Comparison of ENCODE assay signal across 8 mouse cellular contexts in the genomic region with DNA sequence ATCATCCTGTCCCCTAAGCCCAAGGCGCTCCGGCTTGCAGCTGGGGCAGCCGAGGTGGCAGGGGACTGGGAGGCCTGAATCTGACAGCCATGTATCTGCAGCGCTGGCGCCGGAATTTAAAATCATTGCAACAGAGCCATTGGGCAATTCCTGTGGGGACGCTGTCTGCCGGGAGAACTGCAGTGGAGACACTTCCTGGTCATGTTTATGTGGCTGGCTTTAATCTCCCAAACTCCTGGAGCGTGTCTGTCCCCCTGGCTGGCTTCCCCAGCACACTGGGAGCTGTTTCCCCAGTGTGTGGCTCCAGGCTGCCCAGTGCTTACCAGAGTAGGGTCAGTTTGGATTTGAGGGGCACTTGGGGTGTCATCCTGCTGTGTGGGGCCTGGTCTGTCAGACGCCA.
DNase-seq lines count a peak whose midpoint lies in the region; ATAC-seq and TF ChIP-seq lines count a peak whose summit lies in the region.

No protein-coding gene starts in this region.

- peak; percentile 21; the same call in 1 of the 2 replicates for TF ChIP-seq POLR2A in lung, adult 2 months (IDR thresholded peaks at IDR 0.05; ENCODE audit: borderline replicate concordance, extremely low read depth, low read depth, low read length)

- 33% methylated on average over 10 of the region's 10 CpGs for WGBS in intestine, embryonic 15.5 days
- WGBS in lung, adult 2 months: 31% methylated on average over 10 of the region's 10 CpGs
- WGBS in forebrain, embryonic 13.5 days: 70% methylated on average over 10 of the region's 10 CpGs
- 38% methylated on average over 10 of the region's 10 CpGs for WGBS in hindbrain, embryonic 14.5 days
- WGBS in forebrain, postnatal 0 days: 69% methylated on average over 10 of the region's 10 CpGs

- no peak overlapping the region for H3K9ac ChIP-seq in intestine, embryonic 15.5 days
- H3K9ac ChIP-seq in forebrain, embryonic 13.5 days: no peak overlapping the region
- H3K9ac ChIP-seq in hindbrain, embryonic 14.5 days: no peak overlapping the region
- H3K9ac ChIP-seq in forebrain, postnatal 0 days: no peak overlapping the region

- no peaks in the 10 kb centered on the region for H3K36me3 ChIP-seq in intestine, embryonic 15.5 days
- H3K36me3 ChIP-seq in forebrain, embryonic 13.5 days (ENCODE audit: poor library complexity, severe bottlenecking): no peaks in the 10 kb centered on the region
- H3K36me3 ChIP-seq in hindbrain, embryonic 14.5 days (replicated peaks; ENCODE audit: control insufficient read depth, insufficient read depth): no peaks in the 10 kb centered on the region
- no peaks in the 10 kb centered on the region for H3K36me3 ChIP-seq in forebrain, postnatal 0 days (ENCODE audit: insufficient read depth)

- H3K27me3 ChIP-seq in intestine, embryonic 15.5 days (replicated peaks): no peaks in the 10 kb centered on the region
- H3K27me3 ChIP-seq in forebrain, embryonic 13.5 days: peaks cover 42% of the 10 kb centered on the region
- H3K27me3 ChIP-seq in hindbrain, embryonic 14.5 days (ENCODE audit: control insufficient read depth, insufficient read depth, low read length): no peaks in the 10 kb centered on the region
- no peaks in the 10 kb centered on the region; the same call in 1 of the 2 replicates for H3K27me3 ChIP-seq in forebrain, postnatal 0 days (ENCODE audit: insufficient read depth, low read length)

- H3K4me1 ChIP-seq in intestine, embryonic 15.5 days (replicated peaks): peaks cover 31% of the 10 kb centered on the region
- H3K4me1 ChIP-seq in lung, adult 2 months (ENCODE audit: control insufficient read depth, insufficient read depth, low read length): peaks cover 3% of the 10 kb centered on the region; the same call in 1 of the 2 replicates
- H3K4me1 ChIP-seq in forebrain, embryonic 13.5 days: no peaks in the 10 kb centered on the region
- H3K4me1 ChIP-seq in hindbrain, embryonic 14.5 days (replicated peaks; ENCODE audit: control insufficient read depth, insufficient read depth, low read length): 0 out of 2 replicates have a peak, but pooled peaks cover 5% of the 10 kb centered on the region
- no peaks in the 10 kb centered on the region for H3K4me1 ChIP-seq in forebrain, postnatal 0 days (ENCODE audit: insufficient read depth)

- no peak overlapping the region for H3K4me3 ChIP-seq in intestine, embryonic 15.5 days (replicated peaks)
- no peak overlapping the region for H3K4me3 ChIP-seq in lung, adult 2 months (replicated peaks; ENCODE audit: extremely low read depth, low read depth, low read length)
- no peak overlapping the region for H3K4me3 ChIP-seq in forebrain, embryonic 13.5 days
- no peak overlapping the region for H3K4me3 ChIP-seq in hindbrain, embryonic 14.5 days (replicated peaks; ENCODE audit: low read length)
- no peak overlapping the region for H3K4me3 ChIP-seq in forebrain, postnatal 0 days (ENCODE audit: low read depth, low read length)

- no peak for ATAC-seq in intestine, embryonic 15.5 days
- no peak for ATAC-seq in forebrain, embryonic 13.5 days
- no peak for ATAC-seq in hindbrain, embryonic 14.5 days (ENCODE audit: low FRiP score)
- ATAC-seq in forebrain, postnatal 0 days: no peak

- TF ChIP-seq CTCF in lung, adult 2 months (IDR thresholded peaks at IDR 0.05; ENCODE audit: insufficient read depth, low read length): peak; percentile 25; the same call in 1 of the 2 replicates
- TF ChIP-seq CTCF in forebrain, postnatal 0 days (IDR thresholded peaks at IDR 0.05; ENCODE audit: low read depth): no peak

- no peak overlapping the region for H3K4me2 ChIP-seq in intestine, embryonic 15.5 days (replicated peaks)
- H3K4me2 ChIP-seq in forebrain, embryonic 13.5 days: no peak overlapping the region
- H3K4me2 ChIP-seq in hindbrain, embryonic 14.5 days (replicated peaks): no peak overlapping the region
- no peak overlapping the region for H3K4me2 ChIP-seq in forebrain, postnatal 0 days (ENCODE audit: low read depth)

- no peaks in the 10 kb centered on the region for H3K9me3 ChIP-seq in intestine, embryonic 15.5 days
- H3K9me3 ChIP-seq in forebrain, embryonic 13.5 days (replicated peaks): no peaks in the 10 kb centered on the region
- no peaks in the 10 kb centered on the region for H3K9me3 ChIP-seq in hindbrain, embryonic 14.5 days (ENCODE audit: control insufficient read depth, low read length)
- no peaks in the 10 kb centered on the region for H3K9me3 ChIP-seq in forebrain, postnatal 0 days (ENCODE audit: low read length)

- H3K27ac ChIP-seq in intestine, embryonic 15.5 days: peak overlapping the region; percentile 61
- no peak overlapping the region for H3K27ac ChIP-seq in forebrain, embryonic 13.5 days
- no peak overlapping the region for H3K27ac ChIP-seq in hindbrain, embryonic 14.5 days
- H3K27ac ChIP-seq in forebrain, postnatal 0 days (ENCODE audit: low read depth, low read length): no peak overlapping the region

- DNase-seq in adrenal gland, adult 2 months: peak; percentile 81
- DNase-seq in fat pad, adult 2 months (ENCODE audit: extremely low read depth, low read depth, low spot score): peak; percentile 85
- peak; percentile 48 for DNase-seq in lung, adult 2 months
- DNase-seq in thymus, postnatal 0 days (ENCODE audit: low spot score): no peak
- DNase-seq in hindbrain, embryonic 14.5 days (ENCODE audit: low spot score): no peak
- no peak for DNase-seq in forebrain, postnatal 0 days

Comparison
In these comparisons a context has a peak if more than half of its experiments do, and no peak if none do; other contexts are left out.
1. DNase-seq: peak in adrenal gland, adult 2 months (single experiment), fat pad, adult 2 months (single experiment) and lung, adult 2 months (single experiment); none in thymus, postnatal 0 days (single experiment), hindbrain, embryonic 14.5 days (single experiment) and forebrain, postnatal 0 days (single experiment).